Mouse (Mus musculus) adrenal gland, adult 10 weeks (tissue): Measurements from ENCODE around the gene Vmn1r27. TPM values are rescaled to one million over a fixed set of nuclear protein-coding genes. Genes with fewer than 3 reads are reported as not detected.

Experiments
- polyA plus RNA-seq: library from polyadenylated mRNA; stranded (reverse); fragments of 350-450 nt; fragmentation: Illumina TruSeq; extraction: RNeasy Lipid Tissue Mini Kit (QIAGEN cat#74804); gene quantifications from one replicate; pipeline ENCODE4 v1.2.3, GENCODE M21; 2014; ENCODE audit warnings: low read depth, low replicate concordance

Gene Vmn1r27
- not detected for polyA plus RNA-seq

GRCm38 (mm10) chr6:58218721-58219120, at the start of gene Vmn1r27:
Gene Vmn1r27, minus strand, starts transcription at chr6:58218821.

GRCm38 (mm10) chr6:58261737-58262136, 43.1 kb upstream of the Vmn1r27 start, which contains the start of gene Vmn1r28:
Gene Vmn1r28, plus strand, starts transcription at chr6:58262037.

Other genes starting within 250 kb of the Vmn1r27 start
- gene Vmn1r25, start 238.0 kb downstream of the Vmn1r27 start, polyA plus RNA-seq: not detected
- gene Vmn1r26, start 203.7 kb downstream of the Vmn1r27 start, polyA plus RNA-seq: not detected
- gene Vmn1r28, start 43.2 kb upstream of the Vmn1r27 start, polyA plus RNA-seq: not detected
- gene Vmn1r29, start 82.7 kb upstream of the Vmn1r27 start, polyA plus RNA-seq: not detected
- gene Vmn1r30, start 224.6 kb upstream of the Vmn1r27 start, polyA plus RNA-seq: not detected